Mouse (Mus musculus) cerebellum, adult 2 months (tissue): Measurements from ENCODE around the gene A930004D18Rik. TPM values are rescaled to one million over a fixed set of nuclear protein-coding genes. Genes with fewer than 3 reads are reported as not detected.

ENCODE experiments used
- DNase-seq, 2 experiments: peaks; one replicate each; pipeline ENCODE4 v3.0.0; 2021
- H3K27ac ChIP-seq: fragments of 200-500 bp; 2 replicates; pipeline ENCODE4 v1.5.1; 2012; ENCODE audit warnings: low read length, control low read depth, inconsistent platforms; ENCODE audit not compliant: insufficient read depth
- H3K27me3 ChIP-seq: fragments of 200-500 bp; 2 replicates; pipeline ENCODE4 v1.6.1; 2012; ENCODE audit warnings: inconsistent platforms, mild to moderate bottlenecking, low read length, moderate library complexity; ENCODE audit not compliant: control insufficient read depth, insufficient read depth
- H3K4me1 ChIP-seq: fragments of 200-500 bp; 2 replicates; pipeline ENCODE4 v1.6.1; 2011; ENCODE audit warnings: low read length; ENCODE audit not compliant: control insufficient read depth, insufficient read depth
- H3K4me3 ChIP-seq: fragments of 200-500 bp; replicated peaks from 2 replicates; pipeline ENCODE3; 2011; ENCODE audit warnings: mild to moderate bottlenecking, low read depth, low read length, control low read depth; ENCODE audit not compliant: insufficient read depth
- CTCF ChIP-seq: fragments of 200-500 bp; IDR thresholded peaks from 2 replicates; pipeline ENCODE4 v1.5.1; 2011; ENCODE audit warnings: low read depth, mild to moderate bottlenecking, control low read depth, low read length, moderate library complexity, borderline replicate concordance; ENCODE audit not compliant: insufficient read depth
- POLR2A ChIP-seq: fragments of 200-500 bp; IDR thresholded peaks from 2 replicates; pipeline ENCODE4 v1.6.1; 2011; ENCODE audit warnings: low read length, control low read depth, borderline replicate concordance; ENCODE audit not compliant: insufficient read depth
- WGBS: fragments of 180-500 bp; shearing (Covaris S2); methylation state at CpG from one replicate; pipeline ENCODE4 v1.1.7; 2018; 5-methylcytosine and 5-hydroxymethylcytosine counted together
- polyA plus RNA-seq: library from polyadenylated mRNA; depleted of rRNA; stranded (reverse); fragments of >200 nt; gene quantifications from 2 replicates; pipeline ENCODE4 v1.2.3, GENCODE M21; 2012

The A930004D18Rik gene
- polyA plus RNA-seq, 1 experiment, result 2.6 TPM

DNA sequence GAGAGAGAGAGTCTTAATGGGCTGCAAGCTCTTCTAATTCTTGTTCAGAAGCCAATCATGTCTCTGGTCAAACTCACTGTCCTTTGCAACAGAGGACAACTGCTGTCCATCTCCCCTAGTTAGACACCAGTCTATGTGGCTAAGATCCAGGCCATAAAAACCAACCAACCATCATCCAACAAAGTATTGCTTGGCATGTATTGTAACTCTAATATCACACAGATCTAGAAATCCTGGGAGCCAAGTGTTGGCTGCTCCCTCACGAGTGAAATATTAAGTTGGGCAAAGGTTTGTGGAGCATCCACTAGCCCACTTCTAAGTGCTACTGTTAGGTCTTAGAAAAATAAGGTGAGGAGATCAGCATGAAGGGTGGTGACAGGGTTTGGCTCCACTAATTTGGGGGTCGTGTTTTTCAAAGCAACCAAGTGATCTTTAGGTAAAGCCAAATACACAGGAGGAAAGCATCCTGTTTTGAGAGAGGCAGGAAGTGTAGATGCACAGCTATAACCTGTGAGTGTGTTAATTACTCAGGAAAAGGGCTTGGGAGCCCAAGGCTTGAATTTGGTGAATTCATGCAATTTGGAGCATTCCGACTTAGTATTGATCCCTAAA lies 710 bp upstream of the A930004D18Rik start:
- TF ChIP-seq POLR2A, result no peak
- no peak for TF ChIP-seq CTCF
- H3K27ac ChIP-seq, result no peak overlapping the region
- 62% methylated on average over 3 of the region's 3 CpGs for WGBS
- no peak overlapping the region for H3K4me3 ChIP-seq
- no peaks in the 10 kb centered on the region for H3K27me3 ChIP-seq
- DNase-seq, result no peak
- H3K4me1 ChIP-seq, result peaks cover 3% of the 10 kb centered on the region; the same call in 1 of the 2 replicates

DNA sequence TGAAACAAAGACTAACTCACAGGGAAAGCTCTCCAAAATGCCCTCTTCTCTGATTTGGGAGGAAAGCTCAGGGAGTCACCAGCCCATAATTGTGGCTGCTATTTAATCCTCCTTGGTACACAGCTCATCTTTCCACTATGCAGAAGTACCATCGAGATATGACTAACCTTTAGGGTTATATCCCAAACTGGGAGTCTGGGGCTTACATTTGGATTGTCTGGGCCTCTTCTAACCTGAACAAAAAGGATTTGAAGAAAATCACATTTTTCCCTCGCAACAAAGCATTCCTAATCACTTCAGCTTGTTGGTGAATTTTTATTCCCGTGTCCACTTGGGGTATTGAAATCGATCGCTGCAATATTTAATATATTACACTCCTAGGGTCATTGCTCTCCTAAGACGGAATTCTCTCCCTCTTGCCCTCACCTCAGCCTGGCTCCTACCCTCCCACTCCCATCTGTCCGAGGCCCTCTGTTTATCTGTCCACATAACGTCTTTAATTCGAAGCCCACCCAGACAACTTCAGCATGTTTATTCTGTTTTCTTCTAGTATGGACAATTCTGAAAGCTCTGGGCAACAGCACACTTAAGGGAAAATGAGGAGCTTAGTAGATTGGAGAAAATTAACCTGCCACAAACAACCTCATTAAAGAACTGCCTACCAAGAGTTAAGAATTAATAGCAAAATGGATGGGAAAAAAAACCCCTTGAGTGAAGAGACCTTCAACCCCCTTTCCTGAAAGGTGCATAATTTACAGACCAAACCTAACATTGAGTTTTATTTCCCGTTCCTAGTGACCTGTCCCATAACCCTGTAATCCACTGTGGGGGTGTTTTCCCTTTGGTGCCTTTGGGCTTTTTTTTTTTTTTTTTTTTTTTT lies 2.9 kb downstream of the A930004D18Rik start:
- Histone ChIP-seq H3K4me1 (no peaks in the 10 kb centered on the region), H3K27me3 (no peaks in the 10 kb centered on the region), H3K27ac (no peak overlapping the region; the same call in 1 of the 2 replicates), H3K4me3 (no peak overlapping the region)
- no peak for TF ChIP-seq CTCF
- no peak for DNase-seq
- WGBS, result 93% methylated on average over 10 of the region's 10 CpGs

DNA sequence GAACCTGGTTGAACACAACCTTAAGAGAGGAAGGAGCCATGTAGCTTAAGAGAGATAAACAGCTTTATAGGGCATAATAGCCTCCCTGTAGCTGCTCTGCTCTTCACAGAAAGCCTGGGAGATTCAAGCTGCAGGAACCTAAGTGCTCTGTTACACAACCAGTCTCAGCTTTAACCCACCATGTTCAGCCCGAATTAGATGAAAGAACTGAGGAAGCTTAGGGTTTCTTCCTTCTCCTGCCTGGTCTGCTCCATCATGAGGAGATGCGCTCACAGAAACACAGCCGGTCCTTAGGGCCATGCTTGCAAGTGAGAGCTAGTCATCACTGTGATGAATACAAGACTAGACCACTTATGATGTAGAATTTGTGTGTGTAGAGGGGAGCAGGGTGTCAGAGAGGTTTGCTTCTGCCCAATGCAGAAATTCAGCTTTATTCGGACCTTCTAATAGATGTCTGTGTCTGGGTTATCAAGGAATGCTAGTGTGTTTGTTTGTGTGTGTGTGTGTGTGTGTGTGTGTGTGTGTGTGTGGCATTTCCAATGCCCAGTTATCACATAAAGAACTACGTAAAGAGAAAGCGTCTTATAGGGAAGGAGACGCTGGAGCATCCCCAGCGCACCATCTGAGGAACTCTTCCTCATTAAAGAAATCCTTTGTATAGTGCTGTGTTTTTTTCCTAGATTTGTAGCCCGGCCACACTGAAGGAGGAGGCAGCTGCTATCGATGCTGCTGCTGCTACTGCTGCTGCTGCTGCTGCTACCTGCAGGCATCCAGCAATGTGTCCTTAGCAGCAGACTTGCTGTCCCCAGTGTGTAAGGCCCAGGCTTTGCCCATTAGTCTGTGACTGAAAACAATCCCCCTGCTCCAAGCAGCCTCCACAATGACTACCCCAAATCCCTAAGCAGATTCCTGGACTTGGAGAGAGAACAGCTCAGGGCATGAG lies 4.1 kb downstream of the A930004D18Rik start:
- Histone ChIP-seq H3K4me3 (no peak overlapping the region), H3K27ac (no peak overlapping the region), H3K27me3 (no peaks in the 10 kb centered on the region), H3K4me1 (no peaks in the 10 kb centered on the region)
- WGBS, result 95% methylated on average over 10 of the region's 10 CpGs
- TF ChIP-seq CTCF, result no peak
- TF ChIP-seq POLR2A, result no peak
- DNase-seq, result no peak

DNA sequence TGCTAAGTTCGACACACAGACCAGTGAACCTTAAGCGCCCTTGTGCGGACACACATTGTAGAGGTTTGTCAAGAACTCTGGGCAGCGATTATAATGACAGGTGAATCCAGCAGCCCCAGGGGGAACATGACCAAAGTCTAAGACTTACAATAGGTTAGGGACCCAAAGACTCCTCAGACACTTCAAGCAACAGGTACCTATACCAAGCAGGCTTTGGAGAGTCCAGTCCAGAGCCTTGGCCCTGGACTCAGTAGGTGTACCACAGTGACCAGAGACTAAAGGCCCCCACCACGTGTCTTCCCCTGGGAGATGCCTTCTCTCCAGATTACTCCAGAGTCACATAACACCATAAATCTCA lies 5.0 kb downstream of the A930004D18Rik start:
- Histone ChIP-seq H3K27ac (no peak overlapping the region), H3K4me3 (no peak overlapping the region), H3K4me1 (no peaks in the 10 kb centered on the region), H3K27me3 (no peaks in the 10 kb centered on the region)
- DNase-seq, result no peak
- 93% methylated on average over 5 of the region's 5 CpGs for WGBS
- TF ChIP-seq POLR2A (no peak), CTCF (no peak)

DNA sequence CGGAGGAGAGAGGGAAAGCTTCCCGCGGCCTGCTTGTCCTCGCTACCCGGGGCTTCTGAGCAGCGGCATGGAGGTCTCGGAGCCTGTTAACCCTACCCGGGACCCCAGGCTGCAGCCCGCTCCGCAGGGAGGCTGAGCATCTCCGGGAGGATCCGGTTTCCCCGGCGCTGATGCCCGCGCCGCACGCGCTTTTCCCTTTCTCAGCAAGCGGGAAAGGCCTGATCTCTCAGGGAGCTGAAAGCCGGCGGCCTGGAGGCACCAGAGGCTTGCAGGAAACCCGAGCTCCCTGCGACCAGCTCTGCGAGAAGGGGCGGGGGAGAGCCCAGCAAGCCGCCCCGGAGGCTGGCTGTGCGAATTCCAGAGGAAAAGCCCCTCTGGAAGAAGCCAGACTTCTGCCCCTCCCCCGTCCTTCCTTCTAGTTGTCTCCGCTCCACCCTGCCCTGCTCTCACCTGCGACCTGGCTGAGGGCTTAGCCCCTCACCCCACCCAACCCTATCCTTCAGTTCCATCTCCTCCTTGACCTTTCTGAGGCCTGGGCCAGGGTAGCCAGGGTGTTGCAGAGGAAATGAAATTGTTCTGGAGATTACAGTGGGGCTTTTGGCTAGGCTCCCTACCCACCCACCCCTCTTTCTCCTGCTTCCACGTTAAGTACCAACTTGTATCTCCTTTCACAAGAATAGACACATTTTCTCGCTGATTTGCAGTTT lies 5.6 kb downstream of the A930004D18Rik start:
- TF ChIP-seq POLR2A, result no peak
- no peak for TF ChIP-seq CTCF
- WGBS, result 27% methylated on average over 34 of the region's 34 CpGs
- H3K4me1 ChIP-seq, result no peaks in the 10 kb centered on the region
- H3K27ac ChIP-seq, result no peak overlapping the region
- peak overlapping the region; percentile 20 for H3K4me3 ChIP-seq
- DNase-seq, result peak; percentile 49 to 70
- no peaks in the 10 kb centered on the region for H3K27me3 ChIP-seq

DNA sequence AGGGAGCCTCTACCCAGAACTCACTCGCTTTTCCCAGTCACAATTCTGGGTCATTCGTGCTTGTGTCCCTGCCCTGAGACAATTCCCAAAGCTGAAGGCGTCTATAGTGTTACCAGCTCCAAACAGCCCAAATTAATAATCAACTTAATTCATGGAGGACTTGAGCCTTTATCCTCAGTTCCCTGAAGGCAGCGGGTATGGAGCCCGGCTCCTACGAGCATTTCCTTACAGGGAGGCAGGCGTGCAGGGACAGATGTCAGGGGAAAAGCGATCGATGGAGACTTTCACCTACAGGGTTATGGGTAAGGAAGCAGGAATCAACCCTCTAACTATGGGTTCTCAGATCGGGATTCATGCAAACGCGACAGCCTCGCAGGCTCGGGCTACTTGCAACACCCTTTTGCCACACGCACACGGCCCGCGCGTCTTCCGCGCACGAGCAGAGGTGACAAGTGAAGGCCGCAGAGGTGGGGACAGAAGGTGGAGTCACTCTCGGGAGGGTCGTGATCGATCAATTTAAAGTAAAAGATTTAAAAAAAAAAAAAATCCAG lies 6.2 kb downstream of the A930004D18Rik start:
- no peaks in the 10 kb centered on the region for H3K4me1 ChIP-seq
- no peak overlapping the region for H3K27ac ChIP-seq
- peak overlapping the region; percentile 20 for H3K4me3 ChIP-seq
- 58% methylated on average over 26 of the region's 26 CpGs for WGBS
- no peaks in the 10 kb centered on the region for H3K27me3 ChIP-seq
- TF ChIP-seq POLR2A, result no peak
- no peak for TF ChIP-seq CTCF
- DNase-seq, result peak in 1 of 2 experiments; percentile 49

DNA sequence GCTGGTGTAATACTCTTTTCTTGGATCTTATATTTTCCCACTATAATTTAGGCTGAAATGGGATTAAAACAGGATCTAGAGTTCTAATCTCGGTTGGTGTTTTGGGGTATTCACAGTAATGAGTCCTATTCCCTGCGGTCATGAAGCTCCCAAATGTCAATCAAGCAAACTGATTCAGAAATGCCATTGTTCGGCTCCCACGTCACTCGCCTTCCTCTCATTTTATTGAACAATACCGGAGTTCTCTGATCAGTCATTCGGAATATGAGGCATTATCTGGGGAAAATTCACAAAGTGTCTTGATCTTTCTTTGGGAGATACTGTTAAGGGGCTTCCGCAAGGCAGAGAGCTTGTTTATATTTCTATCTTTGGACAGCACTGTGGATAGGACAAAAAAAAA lies 7.0 kb downstream of the A930004D18Rik start:
- Histone ChIP-seq H3K27ac (no peak overlapping the region), H3K4me1 (no peaks in the 10 kb centered on the region), H3K27me3 (no peaks in the 10 kb centered on the region), H3K4me3 (no peak overlapping the region)
- TF ChIP-seq POLR2A (no peak), CTCF (no peak)
- 96% methylated on average over 8 of the region's 8 CpGs for WGBS
- no peak for DNase-seq
